Mouse (Mus musculus) A20 (cell line): ENCODE results near the gene Apoc1.

Experiments used
- DNase-seq: peaks from one replicate; pipeline ENCODE4 v3.0.0-alpha.2; 2011; ENCODE audit warnings: low read depth, low spot score

Gene Apoc1

GRCm38 (mm10) chr7:19685374-19685773 lies 7.1 kb downstream of the Apoc1 start:
- DNase-seq = no peak

- peak; percentile 82 for DNase-seq
Measured at GRCm38 (mm10) chr7:19683771-19684201, 8.7 kb downstream of the Apoc1 start.

GRCm38 (mm10) chr7:19682979-19683378 lies 9.5 kb downstream of the Apoc1 start:
- no peak for DNase-seq

GRCm38 (mm10) chr7:19681202-19681694 lies 11.2 kb downstream of the Apoc1 start, which contains the start of the genes Gm44805 and Apoc4:
Gene Gm44805 (minus strand): TSS chr7:19681423.
Gene Apoc4 (minus strand): TSS chr7:19681479.
- no peak for DNase-seq

GRCm38 (mm10) chr7:19680702-19681101 lies 11.8 kb downstream of the Apoc1 start:
- DNase-seq = no peak

GRCm38 (mm10) chr7:19678901-19679300 lies 13.6 kb downstream of the Apoc1 start:
- no peak for DNase-seq

- no peak for DNase-seq
Measured at GRCm38 (mm10) chr7:19677872-19678271, 14.6 kb downstream of the Apoc1 start, which contains the start of gene Apoc2. Gene Apoc2 (minus strand): TSS chr7:19677941.

- DNase-seq = no peak
Measured at GRCm38 (mm10) chr7:19676662-19677061, 15.8 kb downstream of the Apoc1 start.

GRCm38 (mm10) chr7:19675824-19676223 lies 16.6 kb downstream of the Apoc1 start:
- DNase-seq = no peak

- no peak for DNase-seq
Measured at GRCm38 (mm10) chr7:19673083-19673699, 19.3 kb downstream of the Apoc1 start.

- no peak for DNase-seq
Measured at GRCm38 (mm10) chr7:19671511-19671910, 20.9 kb downstream of the Apoc1 start.

- DNase-seq = peak; percentile 94
Measured at GRCm38 (mm10) chr7:19668947-19669721, 23.3 kb downstream of the Apoc1 start.

GRCm38 (mm10) chr7:19667434-19667833 lies 25.0 kb downstream of the Apoc1 start:
- DNase-seq = peak; percentile 87

- peak; percentile 68 for DNase-seq
Measured at GRCm38 (mm10) chr7:19666750-19667149, 25.7 kb downstream of the Apoc1 start.

- peak; percentile 99 for DNase-seq
Measured at GRCm38 (mm10) chr7:19664955-19665841, 27.3 kb downstream of the Apoc1 start, which contains the start of gene Clptm1. Gene Clptm1 (minus strand): TSS chr7:19665033.

GRCm38 (mm10) chr7:19664455-19664954 lies 28.0 kb downstream of the Apoc1 start:
- no peak for DNase-seq

GRCm38 (mm10) chr7:19663940-19664339 lies 28.5 kb downstream of the Apoc1 start:
- no peak for DNase-seq

- no peak for DNase-seq
Measured at GRCm38 (mm10) chr7:19652614-19653013, 39.8 kb downstream of the Apoc1 start.

- DNase-seq = no peak
Measured at GRCm38 (mm10) chr7:19651063-19651786, 41.2 kb downstream of the Apoc1 start.

GRCm38 (mm10) chr7:19641223-19641622 lies 51.2 kb downstream of the Apoc1 start:
- no peak for DNase-seq
